Mouse (Mus musculus): Measurements from ENCODE around the gene Tmem150c.

GRCm38 (mm10) chr5:100125409-100126123, 34.0 kb downstream of the Tmem150c start:
- no peak for TF ChIP-seq CTCF (IDR thresholded peaks at IDR 0.05; ENCODE audit: control insufficient read depth, insufficient read depth, low read length)
- no peak for TF ChIP-seq POLR2A (IDR thresholded peaks at IDR 0.05; ENCODE audit: borderline replicate concordance, control insufficient read depth, low read depth, low read length)

All from bone marrow, adult 2 months (tissue).